Mouse (Mus musculus): ENCODE results near the gene Rai1. TPM values are rescaled to one million over a fixed set of nuclear protein-coding genes. Genes with fewer than 3 reads are reported as not detected.

The Rai1 gene
- polyA plus RNA-seq, 1 experiment: 15.3 TPM

DNA sequence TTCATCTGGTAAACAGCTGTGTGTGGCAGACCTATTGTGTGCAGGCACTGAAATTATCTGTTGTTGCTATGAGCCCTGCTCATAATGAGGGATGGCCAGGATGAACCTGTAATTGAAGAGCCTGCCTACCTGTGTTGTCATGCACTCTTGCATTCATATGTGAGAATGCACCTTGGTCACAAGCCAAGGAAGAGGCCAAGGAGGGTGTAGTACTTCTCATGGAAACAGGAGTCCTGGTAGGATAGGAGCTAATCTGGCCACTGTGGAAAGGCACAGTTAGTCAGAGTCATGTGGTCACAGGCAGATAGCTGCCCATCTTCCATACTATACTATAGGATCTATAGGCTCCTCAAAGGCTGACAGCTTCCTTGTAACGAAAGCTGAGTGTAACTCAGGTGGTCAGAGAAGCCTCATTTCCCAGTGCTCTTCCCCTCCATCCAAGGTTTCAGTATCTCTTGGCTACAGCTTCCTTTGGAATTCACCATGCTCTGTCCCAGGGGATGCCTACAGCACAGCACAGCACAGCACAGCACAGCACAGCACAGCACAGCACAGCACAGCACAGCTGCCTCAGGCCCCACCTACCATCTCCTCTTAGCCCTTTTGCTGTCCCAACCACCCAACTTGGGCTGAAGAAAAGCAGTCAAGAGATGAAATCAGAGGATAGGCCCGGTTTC is 15.9 kb downstream of the Rai1 start:
- 86% methylated on average over 2 of the region's 2 CpGs for WGBS

DNA sequence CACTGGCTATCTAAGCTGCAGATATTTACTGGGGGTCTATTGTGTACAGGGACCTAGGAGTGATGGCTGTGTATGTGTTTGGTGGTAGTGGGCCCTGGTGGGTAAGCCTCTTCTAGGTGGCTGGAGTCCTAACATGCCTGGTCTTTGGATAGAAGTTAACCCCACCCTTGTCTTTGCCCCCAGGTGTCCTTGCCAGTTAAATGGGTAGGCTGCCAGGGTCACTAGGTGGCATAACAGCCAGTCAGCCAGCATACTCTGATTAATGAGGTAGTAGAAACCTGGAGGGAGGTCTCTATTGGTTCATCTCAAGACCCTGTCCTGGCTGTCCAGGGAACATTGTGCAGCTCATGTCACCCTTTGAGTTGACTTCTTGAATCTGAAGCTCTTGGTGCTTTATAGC is 17.8 kb downstream of the Rai1 start:
- no peak for DNase-seq (ENCODE audit: low read depth, low spot score)

More for the DNA sequence above, 15.9 kb downstream of the Rai1 start:
- no peak for DNase-seq (ENCODE audit: low read depth, low spot score)

DNA sequence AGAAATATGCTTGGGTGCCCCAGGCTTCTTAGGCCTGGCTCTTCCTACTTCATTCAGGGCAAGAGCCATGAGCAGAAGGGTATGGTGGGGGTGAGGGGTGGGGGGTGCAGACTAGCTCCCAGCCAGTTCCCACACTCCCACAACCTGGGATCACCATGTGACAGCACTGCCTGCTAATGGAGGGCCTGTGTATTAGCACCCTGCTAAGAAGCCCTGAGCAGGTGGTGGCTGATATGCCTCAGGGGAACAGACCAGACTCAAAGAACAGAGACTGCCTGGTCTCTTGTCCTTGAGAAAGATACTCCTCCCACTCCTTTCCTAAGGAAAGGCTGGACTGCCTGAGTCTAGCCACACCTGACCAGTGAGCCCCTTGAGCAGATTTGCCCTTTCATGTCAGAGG is 22.2 kb downstream of the Rai1 start:
- DNase-seq (ENCODE audit: low read depth, low spot score): no peak

DNA sequence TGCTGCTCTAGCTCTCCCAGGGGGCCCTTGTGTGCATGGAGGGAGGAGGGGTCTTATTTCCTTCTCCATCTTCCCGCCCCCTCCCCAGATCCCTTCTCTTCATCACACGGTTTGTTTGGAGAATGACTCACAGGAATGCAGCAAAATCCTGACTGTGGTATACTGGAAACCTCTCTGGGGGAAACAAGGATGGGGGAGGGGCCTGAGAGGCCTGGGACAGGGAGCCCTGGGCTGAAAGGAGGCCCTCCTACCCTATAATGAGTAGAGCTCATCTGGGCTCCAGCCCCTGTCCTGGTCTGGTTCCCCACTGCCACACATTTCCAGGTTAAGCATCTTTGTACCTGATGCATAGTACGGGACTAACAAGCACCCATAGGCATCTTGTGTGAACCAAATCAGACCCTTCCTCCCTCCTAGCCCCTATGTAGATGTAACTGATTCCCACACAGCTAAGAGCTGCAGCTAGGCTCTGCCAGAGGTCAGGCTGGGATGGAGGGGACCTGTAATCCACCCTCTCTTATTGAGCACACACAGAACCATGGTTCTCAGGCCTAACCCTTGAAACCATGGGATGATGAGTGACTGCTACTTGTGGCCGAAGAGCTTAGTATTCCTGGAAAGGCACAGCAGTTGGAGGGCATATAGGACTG is 23.2 kb downstream of the Rai1 start:
- 71% methylated on average over 4 of the region's 4 CpGs for WGBS
- DNase-seq (ENCODE audit: low read depth, low spot score): no peak

DNA sequence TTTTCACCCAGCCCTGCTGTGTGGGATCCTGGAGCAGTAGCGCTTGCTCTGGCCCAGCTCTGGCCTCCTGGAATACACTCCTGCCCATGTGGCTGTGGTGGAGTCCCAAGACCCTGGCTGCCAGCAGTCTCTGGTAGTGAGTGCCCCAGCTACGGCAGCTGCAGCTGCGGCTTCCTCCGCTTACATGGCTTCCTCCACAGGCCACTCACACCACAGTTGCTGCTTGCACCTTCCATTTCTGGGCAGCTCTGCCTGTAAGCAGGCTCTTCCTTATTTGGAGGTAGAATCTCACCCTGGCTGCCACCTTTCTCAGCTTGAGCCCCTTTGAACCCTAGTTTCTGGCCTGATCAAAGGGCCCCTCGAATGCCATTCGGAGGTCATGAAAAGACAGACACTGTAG is 25.7 kb downstream of the Rai1 start:
- WGBS: 68% methylated on average over 6 of the region's 6 CpGs
- DNase-seq (ENCODE audit: low read depth, low spot score): no peak

DNA sequence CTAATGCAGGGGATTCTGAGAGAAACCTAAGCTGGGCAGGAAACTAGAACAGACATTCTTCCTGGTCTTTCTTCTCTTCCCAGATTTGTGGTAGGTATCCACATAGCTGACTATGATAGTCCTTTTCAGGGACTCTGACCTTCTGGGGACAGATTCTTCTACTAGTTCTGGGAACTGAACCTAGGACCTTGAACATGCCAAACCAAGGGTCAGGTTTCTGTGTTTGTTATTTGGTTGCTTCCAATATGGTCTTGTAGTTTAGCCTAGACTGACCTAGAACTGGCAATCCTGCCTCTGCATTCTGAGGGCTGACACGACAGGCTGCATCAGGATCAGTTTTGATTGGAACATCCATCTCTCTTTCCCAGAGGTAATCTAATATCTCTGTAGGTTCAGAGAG is 27.2 kb downstream of the Rai1 start:
- 85% methylated on average over 1 of the region's 1 CpGs for WGBS
- no peak for DNase-seq (ENCODE audit: low read depth, low spot score)

DNA sequence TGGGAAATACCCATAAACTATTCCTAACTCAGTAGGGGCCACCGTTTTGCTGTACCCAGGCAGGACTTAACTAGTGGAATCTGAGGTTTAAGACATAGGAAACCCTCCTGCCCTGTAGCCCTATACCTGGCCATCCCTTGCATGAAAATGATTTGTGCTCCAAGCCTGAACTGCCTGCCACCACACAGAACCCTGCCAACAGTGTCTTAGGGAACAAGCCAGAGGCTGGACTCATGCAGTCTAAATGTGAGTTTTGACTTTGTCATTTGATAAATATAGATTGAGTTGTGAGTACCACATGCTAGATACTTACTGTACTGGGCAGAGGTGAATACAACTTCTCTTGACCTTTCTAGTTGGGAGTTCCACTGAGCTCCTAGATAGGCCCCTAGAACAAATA is 31.7 kb downstream of the Rai1 start:
- no peak for DNase-seq (ENCODE audit: low read depth, low spot score)
- WGBS: 37% methylated on average over 1 of the region's 1 CpGs

DNA sequence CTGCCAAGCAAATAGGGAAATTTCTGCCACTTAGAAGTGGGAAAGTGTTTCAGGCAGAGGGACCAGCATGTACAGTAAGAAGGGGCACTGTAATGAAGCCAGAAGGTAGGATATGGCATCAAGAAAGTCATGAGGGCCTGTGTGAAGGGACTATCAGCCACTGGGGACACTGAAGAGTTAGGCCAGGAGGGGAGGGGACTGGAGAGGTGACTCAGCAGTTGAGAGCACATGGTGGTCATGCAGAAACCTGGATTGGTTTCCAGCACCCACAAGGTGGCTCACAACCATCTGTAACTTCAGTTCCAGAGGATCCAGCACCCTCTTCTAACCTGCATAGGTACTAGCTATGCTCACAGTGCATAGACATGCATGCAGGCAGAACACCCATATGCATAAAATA is 32.4 kb downstream of the Rai1 start:
- DNase-seq (ENCODE audit: low read depth, low spot score): no peak

DNA sequence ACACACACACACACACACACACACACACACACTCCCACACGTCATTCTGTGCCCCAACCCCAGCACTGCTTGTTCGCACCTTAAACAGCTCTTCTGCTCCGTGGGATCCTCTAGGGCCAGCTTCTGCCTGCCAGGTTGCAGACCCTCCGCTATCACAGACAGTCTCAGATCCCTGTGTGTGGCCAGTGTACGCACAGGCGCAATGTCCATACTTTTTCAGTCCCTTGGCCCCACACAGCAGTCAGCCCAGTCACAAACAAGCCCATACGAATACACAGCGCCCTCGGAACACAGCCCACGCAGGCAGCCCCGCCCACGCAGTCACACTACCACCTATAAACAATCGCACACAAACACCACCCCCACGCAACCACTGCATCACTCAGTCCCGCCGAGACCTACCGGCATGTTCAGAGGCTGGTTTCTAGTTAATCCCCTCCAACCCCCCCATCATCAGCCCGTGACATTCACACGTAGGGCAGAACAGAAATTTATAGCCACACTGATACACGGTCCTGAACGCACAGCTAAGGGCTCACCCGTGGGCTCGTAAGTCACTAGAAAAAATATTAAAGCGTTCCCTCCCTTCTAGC is 34.4 kb downstream of the Rai1 start:
- 20% methylated on average over 24 of the region's 24 CpGs for WGBS
- DNase-seq (ENCODE audit: low read depth, low spot score): no peak

DNA sequence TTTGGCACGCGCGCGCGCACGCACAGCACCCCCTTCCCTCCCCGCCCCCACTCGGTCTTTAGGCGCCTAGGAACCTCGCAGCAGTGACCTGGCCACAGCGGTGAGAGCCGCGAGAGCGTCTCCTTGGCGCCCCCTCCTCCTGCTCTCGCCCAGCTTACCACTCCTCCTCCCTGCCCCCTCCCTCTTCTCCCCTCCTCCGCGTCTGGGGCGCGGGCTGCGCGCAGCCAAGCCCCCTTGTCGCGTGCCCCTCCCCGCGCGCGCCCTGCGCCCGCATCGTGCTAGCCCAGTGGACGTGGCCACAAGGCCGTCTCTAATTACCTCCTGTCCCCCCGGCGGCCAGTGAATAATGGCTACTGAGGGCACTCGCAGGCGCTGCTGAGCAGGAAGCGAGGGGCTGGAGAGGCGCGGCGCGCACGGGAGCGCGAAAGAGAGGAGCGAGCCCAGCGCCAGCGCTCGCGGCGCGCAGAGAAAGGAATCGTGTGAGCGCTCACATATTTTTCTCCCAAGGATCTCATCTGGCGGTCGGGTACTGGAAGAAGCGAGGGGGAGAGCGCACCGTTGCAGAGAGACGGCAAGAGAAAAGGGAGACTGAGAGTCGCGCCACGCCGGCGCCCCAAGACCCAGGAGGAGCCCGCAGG is 35.0 kb downstream of the Rai1 start:
- WGBS: 4% methylated on average over 66 of the region's 66 CpGs

DNA sequence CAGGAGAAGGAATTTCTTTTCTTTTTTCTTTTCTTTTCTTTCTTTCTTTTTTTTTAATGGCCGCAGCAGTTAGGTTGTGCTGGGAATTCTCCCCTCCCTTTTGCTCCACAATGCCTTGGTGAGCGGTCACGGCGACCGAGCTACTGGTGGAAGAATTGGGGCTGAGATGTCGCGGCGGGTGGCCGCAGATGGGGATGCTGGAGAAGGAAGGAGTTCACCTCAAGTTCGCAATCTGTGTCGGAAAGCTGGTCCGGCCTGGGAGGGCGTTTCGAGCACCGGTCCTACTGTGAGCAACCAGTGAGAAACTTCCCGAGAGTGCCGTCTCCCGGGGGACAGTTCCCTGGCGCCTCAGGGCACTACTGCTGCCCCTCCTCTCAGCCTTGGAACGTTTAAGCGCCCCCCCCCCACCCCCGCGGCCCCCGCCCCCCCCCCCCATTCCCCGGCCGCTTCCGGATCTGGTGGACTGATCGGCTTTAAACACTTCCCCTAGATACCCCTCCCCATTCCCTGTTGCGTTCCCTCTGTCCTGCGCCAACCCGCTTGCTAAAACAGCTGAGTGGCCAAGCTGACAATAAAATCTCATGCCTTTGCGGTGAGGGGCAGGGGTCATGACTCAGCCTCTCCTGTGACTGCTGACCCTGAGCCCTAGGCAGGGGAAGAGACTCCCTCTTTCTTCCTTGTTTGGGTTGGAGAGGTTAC is 35.9 kb downstream of the Rai1 start:
- WGBS: 61% methylated on average over 27 of the region's 32 CpGs
- DNase-seq (ENCODE audit: low read depth, low spot score): no peak

More for the DNA sequence above, 35.0 kb downstream of the Rai1 start:
- no peak for DNase-seq (ENCODE audit: low read depth, low spot score)

DNA sequence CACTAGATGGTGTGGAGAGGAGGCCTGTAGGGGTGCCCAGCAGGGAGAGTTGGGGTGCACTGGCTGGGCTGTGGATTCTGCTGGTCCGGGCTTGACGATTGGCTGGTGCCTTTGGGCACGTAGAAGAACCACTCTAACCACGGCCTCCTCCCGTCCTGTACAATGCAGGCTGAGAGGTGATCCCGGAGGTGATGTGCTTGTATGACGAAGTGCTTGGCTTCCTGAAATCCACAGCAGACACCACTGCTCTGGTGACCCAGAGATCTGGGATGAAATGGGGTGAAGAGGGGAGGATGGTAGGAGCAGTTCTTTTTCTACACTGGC is 36.4 kb downstream of the Rai1 start:
- DNase-seq (ENCODE audit: low read depth, low spot score): no peak
- WGBS: 85% methylated on average over 7 of the region's 7 CpGs

DNA sequence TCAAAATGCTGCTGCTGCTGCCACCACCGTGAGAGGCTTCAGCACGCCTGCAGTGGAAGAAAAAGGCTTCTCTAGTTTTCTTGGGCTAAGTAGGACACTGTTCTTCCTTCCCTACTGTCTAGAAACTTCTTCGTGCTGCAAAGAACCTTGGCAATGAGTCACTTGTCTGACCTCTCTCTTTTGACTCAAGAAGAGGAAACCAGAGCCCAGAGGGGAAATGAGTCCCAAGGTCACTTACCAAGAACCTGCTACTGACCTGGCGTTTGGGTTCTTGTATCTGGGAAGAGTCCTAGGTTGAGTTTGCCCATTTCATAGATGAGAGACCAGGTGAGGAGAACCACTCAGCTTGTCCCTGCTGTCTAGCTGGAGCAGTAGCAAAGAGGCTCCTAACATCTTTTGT is 38.3 kb downstream of the Rai1 start:
- DNase-seq (ENCODE audit: low read depth, low spot score): no peak

DNA sequence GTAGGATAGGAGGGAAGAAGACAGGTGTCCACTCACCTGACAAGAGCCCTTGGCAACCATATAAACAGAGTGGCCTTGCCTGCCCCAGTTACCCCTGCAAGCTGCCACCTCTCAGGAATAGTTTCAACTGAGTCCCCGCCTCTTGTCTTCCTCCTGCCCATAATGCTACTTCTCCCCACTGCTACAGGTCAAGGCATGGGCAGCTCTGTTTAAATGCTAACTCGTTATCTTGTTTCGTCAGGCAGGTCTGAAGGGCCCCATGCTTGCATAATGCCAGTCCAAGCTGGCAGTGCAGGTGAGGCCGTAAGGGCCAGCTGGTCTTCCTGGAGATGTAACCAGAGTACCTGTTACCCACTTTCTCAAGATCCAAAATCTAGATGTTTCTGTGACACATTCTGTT is 41.4 kb downstream of the Rai1 start:
- 85% methylated on average over 4 of the region's 4 CpGs for WGBS
- DNase-seq (ENCODE audit: low read depth, low spot score): no peak

More for the DNA sequence above, 38.3 kb downstream of the Rai1 start:
- 66% methylated on average over 4 of the region's 4 CpGs for WGBS

DNA sequence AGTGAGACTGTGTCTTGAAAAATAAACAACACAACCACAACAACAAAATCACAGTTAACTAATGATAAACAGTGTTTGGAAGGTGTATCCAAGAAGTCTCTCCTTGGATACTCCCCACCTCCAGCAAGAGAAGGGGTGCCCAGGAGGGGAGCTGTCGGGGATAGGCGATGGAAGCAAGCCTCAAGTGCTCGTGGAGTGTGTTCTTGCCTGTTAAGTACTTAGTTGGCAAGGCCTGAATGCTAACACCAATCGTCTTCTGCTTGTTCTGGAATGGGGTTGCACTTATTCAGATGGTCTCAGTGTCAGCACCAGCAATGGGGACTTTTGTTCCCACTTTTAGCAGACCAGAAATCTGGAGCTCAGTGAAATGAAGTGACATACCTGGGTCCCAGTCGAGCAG is 43.8 kb downstream of the Rai1 start:
- WGBS: 59% methylated on average over 5 of the region's 5 CpGs
- DNase-seq (ENCODE audit: low read depth, low spot score): no peak

DNA sequence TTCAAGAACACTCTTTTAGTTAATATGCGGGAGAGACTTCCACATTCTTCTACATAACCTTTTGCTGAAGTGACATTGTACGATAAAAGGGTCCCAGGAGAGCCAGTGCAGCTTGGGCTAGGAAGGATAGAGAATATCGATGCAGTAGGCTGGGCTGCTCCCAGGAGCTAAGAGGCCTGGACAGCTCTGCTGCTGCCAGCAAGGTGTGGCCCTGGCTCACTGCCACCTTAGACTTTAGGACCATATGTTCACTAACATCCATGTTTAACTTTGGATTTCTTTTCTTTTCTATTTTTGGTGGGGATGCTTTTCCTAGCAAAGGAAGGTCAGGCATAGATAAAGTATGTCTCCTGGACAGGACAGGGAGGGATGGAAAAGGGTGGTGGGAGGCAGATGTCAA is 44.3 kb downstream of the Rai1 start:
- no peak for DNase-seq (ENCODE audit: low read depth, low spot score)
- WGBS: 53% methylated on average over 3 of the region's 3 CpGs

DNA sequence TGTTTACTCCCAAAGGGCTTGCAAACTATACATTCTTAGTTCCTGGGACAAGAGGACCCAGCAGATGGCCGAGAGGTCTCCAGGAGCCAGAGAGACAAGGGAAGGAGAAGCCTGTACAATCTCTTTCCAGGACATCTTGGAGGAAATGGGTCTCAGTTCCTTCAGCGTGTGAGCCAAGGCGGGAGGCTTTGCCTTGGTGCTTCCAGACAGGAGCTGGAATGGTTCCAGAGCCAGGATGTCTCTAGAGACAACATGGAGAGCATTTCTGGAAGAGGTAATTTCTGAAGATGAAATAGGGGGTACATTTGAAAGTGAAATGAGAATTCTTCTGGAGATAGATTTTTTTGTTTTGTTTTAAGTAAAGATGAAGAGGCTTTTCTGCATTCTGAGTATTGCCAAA is 45.9 kb downstream of the Rai1 start:
- 77% methylated on average over 3 of the region's 3 CpGs for WGBS
- no peak for DNase-seq (ENCODE audit: low read depth, low spot score)

DNA sequence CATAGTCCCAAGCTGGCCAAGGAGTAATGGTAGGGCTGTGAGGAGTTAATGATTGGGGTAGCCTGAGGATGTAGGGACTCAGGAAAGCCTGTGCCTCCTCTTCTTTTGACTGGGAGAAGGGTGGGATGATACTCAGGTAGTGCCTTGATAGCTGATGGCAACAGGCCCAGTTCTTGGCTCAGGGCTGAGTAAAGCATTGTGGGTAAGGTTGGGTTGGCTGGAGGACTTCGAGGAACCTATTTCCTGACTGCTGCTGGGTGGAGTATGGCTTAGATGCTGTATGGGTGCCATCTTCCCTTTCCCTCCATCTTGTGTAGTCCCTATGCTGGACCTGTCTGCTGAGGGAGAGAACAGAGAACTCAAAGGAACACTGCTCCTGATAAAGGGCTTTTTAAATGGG is 47.5 kb downstream of the Rai1 start:
- WGBS: 29% methylated on average over 1 of the region's 1 CpGs
- DNase-seq (ENCODE audit: low read depth, low spot score): no peak

DNA sequence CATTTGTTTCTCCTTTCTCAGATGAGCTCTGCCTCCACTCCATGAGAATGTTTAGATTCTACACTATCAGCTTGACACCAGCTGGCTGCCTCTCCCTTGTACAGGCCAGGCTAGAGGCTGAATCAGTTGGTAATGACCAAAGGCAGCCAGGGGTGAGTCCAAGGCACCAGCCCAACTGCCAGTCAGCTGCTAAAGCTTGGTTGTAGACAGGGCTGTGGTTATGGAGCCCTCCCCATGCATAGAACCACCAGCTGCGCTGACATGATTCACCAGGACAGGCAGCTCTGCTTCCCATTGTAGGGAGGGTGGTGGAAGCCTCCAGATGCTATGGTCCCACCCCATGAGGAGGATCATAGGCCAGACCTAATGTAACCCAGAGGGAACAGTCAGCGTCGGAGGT is 49.1 kb downstream of the Rai1 start:
- WGBS: 73% methylated on average over 3 of the region's 3 CpGs
- no peak for DNase-seq (ENCODE audit: low read depth, low spot score)

DNA sequence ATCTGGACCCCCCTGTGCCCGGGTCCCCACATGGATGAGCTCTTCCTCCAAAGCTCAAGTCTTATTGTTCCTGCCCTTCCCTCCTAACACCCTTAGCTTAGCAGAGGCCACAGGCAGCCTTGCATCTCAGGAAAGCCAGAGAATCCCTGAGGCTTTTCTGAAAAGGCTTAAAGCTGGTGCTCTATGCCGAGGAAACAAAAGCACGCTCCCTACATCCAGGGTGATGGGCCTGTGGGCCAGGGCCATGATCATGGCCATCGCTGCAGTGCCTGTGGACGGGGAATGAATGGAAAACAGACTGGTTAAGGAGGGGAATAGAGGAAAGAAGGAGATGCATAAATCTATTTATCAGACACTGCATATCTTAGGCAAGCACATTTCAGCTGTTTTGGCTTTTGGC is 50.9 kb downstream of the Rai1 start:
- WGBS: 92% methylated on average over 5 of the region's 5 CpGs
- DNase-seq (ENCODE audit: low read depth, low spot score): no peak

DNA sequence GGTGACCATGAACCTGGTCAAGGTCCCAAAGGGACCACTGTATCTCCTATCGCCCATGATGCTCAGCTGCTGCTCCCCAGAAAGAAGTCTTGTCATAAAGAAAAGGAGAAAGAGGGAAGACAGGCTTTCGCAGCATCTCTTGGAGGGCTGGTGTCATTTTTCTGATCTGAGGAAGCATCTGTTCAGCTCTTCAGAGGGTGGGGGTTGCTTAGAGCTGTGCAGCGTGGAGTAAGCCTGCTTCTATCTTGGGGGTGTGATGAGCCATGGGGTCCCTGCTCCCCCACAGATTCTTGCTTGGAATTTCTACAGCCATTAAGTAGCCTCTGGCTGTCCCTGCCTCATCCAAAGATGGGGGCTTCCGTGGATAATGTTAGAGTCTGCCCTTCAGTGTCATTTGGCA is 53.5 kb downstream of the Rai1 start:
- DNase-seq (ENCODE audit: low read depth, low spot score): no peak
- WGBS: 88% methylated on average over 4 of the region's 4 CpGs
